Mouse (Mus musculus): Measurements from ENCODE around the gene 1700034I23Rik.
"Not testable (repeated sequence)": the region's sequence is repeated elsewhere in the genome, so short reads cannot be mapped to it uniquely, and the experiment has no call there.

1700034I23Rik gene

DNA sequence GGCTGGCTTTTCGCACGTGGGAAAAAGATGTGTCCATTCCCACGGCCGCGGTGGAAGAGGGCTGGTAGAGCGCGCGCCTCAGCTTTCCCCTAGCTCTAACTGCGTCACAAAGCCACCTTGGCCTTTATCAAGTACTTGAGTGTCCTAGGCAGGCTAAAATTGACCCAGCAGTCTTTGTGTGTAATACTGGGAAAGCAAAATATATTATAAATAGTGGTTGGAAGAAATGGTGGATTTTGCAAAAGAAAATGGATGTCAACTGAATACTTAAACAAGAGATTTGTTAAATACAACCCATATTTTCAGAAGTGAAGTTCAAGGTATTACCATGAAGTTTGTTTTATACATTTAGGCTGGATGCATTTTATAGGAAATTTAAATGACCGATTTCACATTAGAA, at the start of gene 1700034I23Rik:
TSS of gene 1700034I23Rik (minus strand) at position 101 of the 400 bp plus-strand sequence.
- DNase-seq (ENCODE audit: low spot score in 2 of 2): not testable (repeated sequence)

GRCm38 (mm10) chr3:40951365-40951764, 49.0 kb upstream of the 1700034I23Rik start:
- no peak for DNase-seq (ENCODE audit: low spot score in 2 of 2)

DNA sequence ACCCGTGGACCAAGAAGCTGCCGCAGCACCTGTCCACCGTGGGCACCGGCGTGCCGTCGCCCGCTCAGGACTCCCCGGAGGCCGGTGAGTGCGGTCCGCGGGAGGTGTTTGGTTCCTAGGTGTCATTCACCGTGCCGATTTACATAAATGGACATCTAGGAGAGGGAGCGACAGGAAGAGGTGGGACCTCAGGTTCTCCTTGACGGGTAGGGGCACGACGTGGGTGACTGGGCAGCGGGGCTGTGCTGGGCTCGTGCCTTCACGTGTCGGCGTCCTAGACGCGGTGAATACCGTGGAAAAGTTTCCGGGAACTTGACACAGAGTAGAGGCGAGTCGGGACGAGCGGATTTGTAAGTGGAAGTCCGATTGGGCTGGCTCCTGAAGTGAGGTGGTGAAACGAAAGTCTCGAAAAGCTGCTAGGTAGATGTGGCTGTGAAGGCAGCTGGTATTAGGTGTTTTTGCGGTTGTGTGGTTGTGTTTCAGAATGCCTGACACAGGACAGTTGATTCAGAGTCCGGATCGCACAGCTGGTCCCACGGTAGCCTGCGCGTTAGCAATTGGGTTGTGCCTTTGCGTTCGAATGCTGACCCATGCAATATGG, 48.4 kb upstream of the 1700034I23Rik start:
- DNase-seq (ENCODE audit: low spot score in 2 of 2): peak; percentile 35 to 37

DNA sequence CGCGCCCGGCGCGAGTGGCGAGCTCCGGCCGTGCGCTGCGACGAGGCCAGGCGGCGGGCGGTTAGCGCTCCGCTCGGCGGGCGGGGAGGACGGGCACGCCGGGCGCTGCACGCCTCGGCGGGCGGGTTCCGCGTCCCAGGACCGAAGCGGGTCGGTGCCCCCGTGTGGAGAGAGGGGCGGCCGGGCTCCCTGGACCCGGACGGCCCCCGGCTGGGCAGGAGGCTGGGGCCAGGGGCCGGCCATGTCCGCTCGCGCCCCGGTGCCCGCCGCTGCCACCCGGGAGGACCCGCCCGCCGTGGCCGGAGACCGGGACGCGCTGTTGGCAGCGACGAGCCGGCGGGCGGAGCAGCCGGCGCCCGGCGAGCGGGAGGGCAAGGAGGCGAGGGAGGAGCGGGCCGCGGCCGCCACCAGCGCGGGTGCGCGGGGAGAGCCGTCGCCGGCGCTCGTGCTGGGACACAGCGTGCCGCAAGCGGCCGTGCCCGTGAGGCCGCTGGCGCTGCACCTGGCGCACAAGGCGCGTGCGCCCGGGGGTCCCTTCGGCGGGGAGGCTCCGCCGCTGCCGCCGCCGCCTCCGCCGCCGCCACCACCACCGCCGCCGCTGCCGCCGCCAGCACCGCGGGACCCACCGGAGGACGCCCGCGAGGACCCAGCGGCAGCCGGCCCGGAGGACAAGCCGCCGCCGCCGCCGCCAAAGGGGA, 47.7 kb upstream of the 1700034I23Rik start:
- peak; percentile 45 to 57 for DNase-seq (ENCODE audit: low spot score in 2 of 2)

DNA sequence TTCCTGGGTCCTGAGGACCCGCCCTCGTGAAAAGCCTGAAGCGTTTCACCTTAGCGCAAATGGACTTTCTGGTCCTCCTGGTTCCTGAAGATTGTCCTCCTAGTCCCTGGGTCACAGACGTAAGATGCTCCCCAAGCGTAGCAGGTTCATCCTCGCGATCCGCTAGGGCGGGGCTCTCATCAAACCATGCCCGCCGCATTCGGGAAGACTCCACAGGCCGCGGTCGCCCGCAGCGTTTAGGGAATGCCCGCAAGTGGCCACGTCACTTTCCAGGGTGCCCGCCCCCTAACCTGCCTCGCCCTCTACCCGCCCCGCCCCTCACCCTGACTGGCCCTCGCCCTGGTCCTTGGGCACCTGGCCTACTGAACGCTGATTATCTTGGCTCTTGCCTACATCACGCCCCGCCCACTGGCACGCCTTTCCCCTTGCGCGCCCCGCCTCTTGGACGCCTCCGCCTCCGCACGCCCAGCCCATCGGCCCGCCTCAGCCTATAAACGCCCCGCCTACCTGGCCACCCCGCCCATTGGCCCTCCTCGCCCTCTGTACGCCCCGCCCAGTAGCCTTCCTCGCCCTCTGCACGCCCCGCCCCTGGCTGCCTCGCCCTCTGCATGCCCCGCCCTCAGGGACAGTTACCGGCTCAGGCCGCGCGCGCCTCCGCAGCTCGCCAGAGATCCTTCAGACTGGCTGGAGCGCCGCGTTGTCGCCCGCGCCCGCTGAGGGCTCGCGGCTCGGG, 47.0 kb upstream of the 1700034I23Rik start, which contains the start of gene Larp1b:
TSS of gene Larp1b (plus strand) at position 659 of the 733 bp plus-strand sequence.
- peak; percentile 98 to 99 for DNase-seq (ENCODE audit: low spot score in 2 of 2)

DNA sequence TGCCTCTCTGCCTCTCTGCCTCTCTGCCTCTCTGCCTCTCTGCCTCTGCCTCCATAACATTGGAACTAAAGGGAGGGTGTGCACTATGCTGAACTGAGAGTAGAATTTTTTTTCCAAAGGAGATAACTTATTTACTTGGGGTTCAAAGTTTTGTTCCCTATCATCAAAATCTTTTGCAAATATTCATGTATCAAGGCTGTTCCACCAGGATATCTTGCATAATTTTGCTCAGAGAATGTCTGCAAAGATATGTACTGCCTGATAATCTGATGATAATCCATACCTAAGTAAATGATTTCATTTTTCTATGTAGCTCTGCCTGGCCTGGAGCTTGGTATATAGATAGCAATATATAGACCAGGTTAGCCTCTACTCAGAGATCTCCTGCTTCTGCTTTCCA, 36.7 kb upstream of the 1700034I23Rik start:
- no peak for DNase-seq (ENCODE audit: low spot score in 2 of 2)

GRCm38 (mm10) chr3:40938592-40938991, 36.2 kb upstream of the 1700034I23Rik start:
- DNase-seq (ENCODE audit: low spot score in 2 of 2): no peak

GRCm38 (mm10) chr3:40938189-40938588, 35.8 kb upstream of the 1700034I23Rik start:
- DNase-seq (ENCODE audit: low spot score in 2 of 2): no peak

- peak; percentile 36 to 42 for DNase-seq (ENCODE audit: low spot score in 2 of 2)
Observed at GRCm38 (mm10) chr3:40894336-40894735, 8.0 kb downstream of the 1700034I23Rik start.

GRCm38 (mm10) chr3:40893816-40894258, 8.5 kb downstream of the 1700034I23Rik start:
- peak; percentile 99 for DNase-seq (ENCODE audit: low spot score in 2 of 2)

DNA sequence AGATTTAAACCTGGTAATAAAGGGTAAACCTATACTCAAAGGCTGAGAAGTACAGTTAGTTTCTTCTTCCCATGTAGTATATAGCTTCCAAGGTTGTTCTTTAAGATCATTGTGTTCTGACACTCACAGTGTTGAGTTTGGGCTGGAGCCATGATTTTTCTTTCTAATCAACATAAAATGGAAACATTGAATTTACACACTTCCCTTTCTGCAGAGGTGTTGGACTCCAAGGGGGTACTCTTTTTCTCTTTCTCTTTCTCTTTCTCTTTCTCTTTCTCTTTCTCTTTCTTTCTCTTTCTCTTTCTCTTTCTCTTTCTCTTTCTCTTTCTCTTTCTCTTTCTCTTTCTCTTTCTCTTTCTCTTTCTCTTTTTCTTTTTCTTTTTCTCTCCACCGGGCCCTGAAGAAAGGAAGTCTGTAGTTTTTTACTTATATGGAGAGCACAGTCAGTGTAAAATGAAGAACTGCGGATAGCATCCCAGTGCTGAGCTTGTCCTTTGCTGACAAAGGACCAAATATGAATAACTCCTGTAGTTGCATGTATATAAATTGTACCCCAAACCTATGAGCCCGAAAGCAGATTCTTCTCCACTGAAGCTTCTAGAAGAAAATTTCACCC, 49.1 kb downstream of the 1700034I23Rik start:
- DNase-seq (ENCODE audit: low spot score in 2 of 2): not testable (repeated sequence)
